Mouse (Mus musculus) lung, postnatal 0 days (tissue): ENCODE results near the gene Dlgap3. TPM values are rescaled to one million over a fixed set of nuclear protein-coding genes. Genes with fewer than 3 reads are reported as not detected.
A peak's percentile ranks its signal among the peaks of the same experiment; 100 is the strongest.

Experiments used
- ATAC-seq: fragments of 200-750 bp; cut with Nextera tagmentation; 2 replicates; pipeline ENCODE4 v1.8.0; 2017; ENCODE audit warnings: moderate library complexity
- DNase-seq: peaks from one replicate; pipeline ENCODE4 v3.0.0-alpha.2; 2016; ENCODE audit warnings: low spot score
- H3K27ac ChIP-seq: fragments of 300-500 bp; sonication (generic); 2 replicates; pipeline ENCODE4 v1.5.1; 2014; ENCODE audit warnings: antibody characterized with exemption, mild to moderate bottlenecking, low read length, mixed read lengths
- H3K27me3 ChIP-seq: fragments of 300-500 bp; sonication (generic); replicated peaks from 2 replicates; pipeline ENCODE4 v1.6.1; 2014; ENCODE audit warnings: low read length, mixed read lengths; ENCODE audit not compliant: insufficient read depth
- H3K36me3 ChIP-seq: fragments of 300-500 bp; sonication (generic); 2 replicates; pipeline ENCODE4 v1.6.1; 2014; ENCODE audit warnings: low read length, mixed read lengths; ENCODE audit not compliant: insufficient read depth
- H3K4me1 ChIP-seq: fragments of 300-500 bp; sonication (generic); 2 replicates; pipeline ENCODE4 v1.6.1; 2014; ENCODE audit warnings: antibody characterized with exemption, low read depth, low read length, mixed read lengths; ENCODE audit not compliant: insufficient read depth
- H3K4me2 ChIP-seq: fragments of 300-500 bp; sonication (generic); replicated peaks from 2 replicates; pipeline ENCODE4 v1.6.1; 2014; ENCODE audit warnings: low read depth, mild to moderate bottlenecking, low read length, moderate library complexity, mixed read lengths
- H3K4me3 ChIP-seq: fragments of 300-500 bp; sonication (generic); 2 replicates; pipeline ENCODE4 v1.5.1; 2014; ENCODE audit warnings: low read depth, low read length
- H3K9ac ChIP-seq: fragments of 300-500 bp; sonication (generic); replicated peaks from 2 replicates; pipeline ENCODE4 v1.6.1; 2014; ENCODE audit warnings: low read depth, mild to moderate bottlenecking
- H3K9me3 ChIP-seq: fragments of 300-500 bp; sonication (generic); 2 replicates; pipeline ENCODE4 v1.6.1; 2016; ENCODE audit warnings: low read length, mixed read lengths
- CTCF ChIP-seq: IDR thresholded peaks from 2 replicates; pipeline ENCODE4 v1.5.1; 2016; ENCODE audit warnings: antibody characterized with exemption, mild to moderate bottlenecking
- EP300 ChIP-seq: IDR thresholded peaks from 2 replicates; pipeline ENCODE4 v1.6.1; 2016; ENCODE audit warnings: antibody characterized with exemption, mild to moderate bottlenecking, control low read depth
- WGBS: fragments of 180-500 bp; shearing (Covaris S2); extraction: QIAGEN DNeasy Blood & Tissue Kit; methylation state at CpG from one replicate; pipeline ENCODE4 v1.1.7; 2014; 5-methylcytosine and 5-hydroxymethylcytosine counted together
- polyA plus RNA-seq: library from polyadenylated mRNA; unstranded; fragments of >200 nt; fragmentation: Nextera tagmentation; extraction: Ambion mirVana; gene quantifications from 2 replicates; pipeline ENCODE4 v1.2.1, GENCODE M21; 2015

Dlgap3 gene
- polyA plus RNA-seq, 1 experiment from 2014 or later = 0.10 TPM

DNA sequence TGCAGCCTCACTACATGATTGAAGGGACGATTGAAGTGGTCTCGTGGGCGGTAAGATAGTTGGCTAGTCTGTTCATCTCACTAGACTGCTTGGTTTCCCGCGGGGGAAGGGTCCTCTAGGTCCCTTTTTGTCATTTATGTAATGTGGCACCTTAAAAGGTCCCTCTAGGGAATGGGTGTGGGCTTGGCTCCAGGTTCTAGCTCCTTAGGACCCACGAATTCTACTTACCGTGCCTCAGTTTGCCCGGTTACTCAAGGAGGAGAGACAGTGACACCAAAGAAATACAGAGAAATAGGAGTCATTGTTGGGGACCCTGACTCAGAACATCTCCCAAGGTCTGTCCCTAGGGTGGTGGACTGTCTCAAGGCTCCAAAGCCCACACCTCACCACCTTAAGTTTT is 1.3 kb upstream of the Dlgap3 start:
- TF ChIP-seq EP300 (no peak), CTCF (no peak)
- WGBS = 21% methylated on average over 8 of the region's 8 CpGs
- DNase-seq = no peak
- H3K9me3 ChIP-seq = no peaks in the 10 kb centered on the region
- no peak overlapping the region for H3K4me2 ChIP-seq
- no peak overlapping the region for H3K9ac ChIP-seq
- H3K4me1 ChIP-seq = 0 out of 2 replicates have a peak, but pooled peaks cover 3% of the 10 kb centered on the region
- no peak for ATAC-seq
- no peaks in the 10 kb centered on the region for H3K36me3 ChIP-seq
- no peak overlapping the region for H3K4me3 ChIP-seq
- no peak overlapping the region for H3K27ac ChIP-seq
- H3K27me3 ChIP-seq = peaks cover 17% of the 10 kb centered on the region

DNA sequence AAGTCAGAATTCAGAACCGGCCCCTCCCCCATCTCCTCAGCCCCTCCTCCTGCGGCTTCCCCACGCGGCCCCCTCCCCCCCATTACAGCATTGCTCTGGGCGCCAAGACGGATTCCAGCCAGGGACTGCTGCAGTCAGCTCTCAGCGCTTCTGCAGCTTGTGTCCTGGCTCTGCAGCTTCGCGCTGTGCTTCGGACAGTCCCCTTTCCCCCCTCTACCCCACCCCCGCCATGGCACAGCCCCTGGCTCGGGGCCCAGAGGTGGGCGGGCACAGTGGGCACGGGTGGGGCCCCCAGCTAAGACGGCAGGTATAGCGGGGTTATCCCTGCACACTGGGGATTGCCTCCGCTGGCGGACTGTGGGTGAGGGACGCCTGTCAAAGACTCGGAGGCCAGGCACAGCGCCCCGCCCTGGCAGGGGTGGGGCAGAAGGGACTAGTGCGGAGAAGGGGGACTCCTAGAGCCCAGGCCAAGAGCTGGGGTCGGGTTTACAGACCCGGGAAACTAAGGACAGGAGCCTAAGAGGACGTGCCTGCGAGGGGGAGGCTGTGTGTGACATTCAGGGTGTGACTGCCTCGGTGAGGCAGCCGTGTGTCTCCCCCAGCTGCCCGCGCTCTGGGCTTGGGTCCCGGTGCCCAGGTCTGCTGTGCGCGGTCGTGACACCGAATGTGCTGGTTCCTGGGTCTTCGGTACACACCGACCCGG is 642 bp upstream of the Dlgap3 start:
- WGBS = 0% methylated on average over 34 of the region's 39 CpGs
- 0 out of 2 replicates have a peak, but pooled peaks cover 3% of the 10 kb centered on the region for H3K4me1 ChIP-seq
- H3K4me2 ChIP-seq = peak overlapping the region; percentile 100
- peaks cover 17% of the 10 kb centered on the region for H3K27me3 ChIP-seq
- ATAC-seq (peak; percentile 69), DNase-seq (peak; percentile 28)
- no peak overlapping the region for H3K27ac ChIP-seq
- no peak overlapping the region for H3K9ac ChIP-seq
- H3K4me3 ChIP-seq = peak overlapping the region; percentile 60
- H3K36me3 ChIP-seq = no peaks in the 10 kb centered on the region
- no peaks in the 10 kb centered on the region for H3K9me3 ChIP-seq
- TF ChIP-seq EP300 (no peak), CTCF (peak; percentile 26; the same call in 1 of the 2 replicates)

DNA sequence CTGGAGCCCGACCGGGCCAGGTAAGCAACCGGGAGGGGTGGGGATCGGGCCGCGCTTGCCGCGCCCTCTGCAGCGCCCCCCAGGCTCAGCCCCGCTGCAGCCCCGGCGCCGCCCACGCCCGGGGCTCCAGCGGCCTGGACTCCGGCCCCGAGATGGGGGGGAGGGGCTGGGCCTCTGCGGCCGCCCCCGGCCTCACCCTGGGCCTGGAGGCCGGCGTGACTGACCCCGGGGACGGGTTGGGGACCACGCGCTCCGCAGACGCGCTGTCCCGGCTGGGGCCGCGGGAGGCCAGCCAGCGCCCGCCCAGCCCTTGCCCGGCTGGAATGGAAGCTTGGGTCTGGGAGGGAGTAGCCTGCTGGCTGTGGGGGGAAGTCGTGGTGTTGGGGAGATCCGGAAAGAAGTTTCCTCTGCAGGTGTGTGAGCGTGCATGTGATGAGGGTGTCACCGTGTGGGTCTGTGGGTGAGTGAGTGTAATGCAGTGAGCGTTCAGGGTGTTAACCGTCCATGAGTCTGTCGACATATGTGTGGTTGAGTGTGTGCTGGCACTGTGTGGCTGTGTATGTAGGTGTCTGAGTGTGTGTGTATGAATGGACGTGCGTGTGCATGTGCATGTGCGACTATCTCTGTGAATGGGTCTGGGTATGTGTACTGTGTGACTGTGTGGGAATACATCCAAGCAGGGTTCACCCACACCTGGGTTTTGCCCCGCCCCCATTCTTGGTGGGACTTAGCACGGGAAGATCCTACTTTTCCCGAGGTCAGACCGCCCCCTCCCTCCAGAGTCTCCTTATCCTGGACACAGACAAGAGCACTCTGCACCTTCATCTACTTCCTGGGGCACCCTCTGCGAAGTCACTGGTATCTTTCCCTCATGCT is 580 bp downstream of the Dlgap3 start:
- Histone ChIP-seq H3K36me3 (no peaks in the 10 kb centered on the region), H3K4me1 (0 out of 2 replicates have a peak, but pooled peaks cover 3% of the 10 kb centered on the region), H3K9me3 (no peaks in the 10 kb centered on the region), H3K27ac (no peak overlapping the region), H3K9ac (no peak overlapping the region), H3K4me2 (peak overlapping the region; percentile 100), H3K27me3 (peaks cover 17% of the 10 kb centered on the region), H3K4me3 (peak overlapping the region; percentile 60)
- ATAC-seq (peak; percentile 14), DNase-seq (no peak)
- 3% methylated on average over 35 of the region's 51 CpGs for WGBS
- TF ChIP-seq EP300 (no peak), CTCF (no peak)

DNA sequence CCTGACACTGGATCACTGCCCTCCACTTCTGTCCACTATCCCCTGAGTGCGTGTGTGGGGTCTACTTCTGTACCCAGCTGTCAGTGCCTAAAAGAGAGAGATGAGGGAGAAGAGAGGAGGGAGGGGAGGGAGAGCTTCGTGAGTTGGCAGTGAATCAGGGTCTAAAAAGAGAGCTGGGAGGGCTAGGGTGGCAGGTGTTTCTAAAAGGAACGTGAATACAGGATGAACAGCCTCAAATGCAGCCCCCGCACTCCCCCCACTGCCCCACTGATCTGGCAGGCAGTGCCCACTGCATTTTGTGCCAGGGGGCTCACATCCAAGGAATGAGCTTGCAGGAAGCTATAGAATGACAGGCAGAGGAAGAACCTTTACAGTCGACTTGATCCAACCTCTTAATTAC is 1.9 kb downstream of the Dlgap3 start:
- no peaks in the 10 kb centered on the region for H3K9me3 ChIP-seq
- no peak overlapping the region for H3K9ac ChIP-seq
- WGBS = 47% methylated on average over 5 of the region's 5 CpGs
- no peak overlapping the region for H3K27ac ChIP-seq
- H3K36me3 ChIP-seq = no peaks in the 10 kb centered on the region
- H3K4me1 ChIP-seq = 0 out of 2 replicates have a peak, but pooled peaks cover 3% of the 10 kb centered on the region
- DNase-seq (no peak), ATAC-seq (no peak)
- peaks cover 17% of the 10 kb centered on the region for H3K27me3 ChIP-seq
- no peak overlapping the region for H3K4me2 ChIP-seq
- no peak for TF ChIP-seq EP300
- TF ChIP-seq CTCF = no peak
- no peak overlapping the region for H3K4me3 ChIP-seq

DNA sequence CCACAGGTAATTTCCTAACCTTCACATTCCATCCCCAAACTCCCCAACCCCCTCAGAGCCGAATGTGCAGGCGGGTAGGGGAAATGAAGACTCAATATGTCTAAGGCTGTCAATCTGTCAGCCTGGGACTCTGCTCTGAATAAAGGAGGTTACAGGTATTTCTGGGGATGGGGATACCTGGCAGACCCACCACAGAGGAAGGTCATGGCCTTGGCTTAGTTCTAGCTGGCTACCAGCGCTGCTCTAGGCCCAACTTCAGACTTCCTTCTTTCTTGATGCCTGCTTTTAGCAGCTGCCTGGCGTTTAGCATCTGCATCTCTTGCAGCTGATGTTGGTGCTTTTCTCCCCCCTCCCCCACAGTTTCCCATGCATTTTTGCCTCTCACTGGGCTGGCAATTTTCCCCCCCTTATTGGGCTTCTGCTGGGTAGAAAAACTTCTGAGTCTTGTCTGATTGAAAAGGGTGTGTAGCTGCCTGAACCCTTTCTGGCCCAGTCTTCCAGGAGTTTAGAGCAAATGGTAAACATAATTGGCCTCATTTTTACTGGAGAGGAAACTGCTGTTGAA is 2.4 kb downstream of the Dlgap3 start:
- WGBS = 42% methylated on average over 4 of the region's 4 CpGs

DNA sequence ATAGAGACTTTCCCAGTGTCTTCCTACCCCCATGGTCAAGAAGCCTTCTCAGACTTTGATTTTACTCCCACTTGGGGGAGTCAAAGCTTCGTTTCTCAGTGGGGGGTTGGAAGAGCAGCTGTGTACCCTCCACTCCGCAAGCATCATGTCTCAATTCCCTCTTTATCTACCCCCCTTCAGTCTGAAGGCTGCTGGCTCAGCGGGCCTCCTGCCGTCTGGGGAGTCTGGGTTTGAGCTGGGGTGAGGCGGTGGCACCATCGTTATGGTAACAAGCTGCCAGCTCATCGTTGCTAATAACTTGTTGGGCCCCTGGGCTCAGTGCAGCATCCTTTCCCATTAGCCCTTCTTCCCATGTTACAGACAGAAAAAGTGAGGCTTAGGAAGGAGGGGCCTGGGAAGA is 3.1 kb downstream of the Dlgap3 start:
- H3K4me1 ChIP-seq = 0 out of 2 replicates have a peak, but pooled peaks cover 3% of the 10 kb centered on the region
- WGBS = 21% methylated on average over 7 of the region's 7 CpGs
- H3K9me3 ChIP-seq = no peaks in the 10 kb centered on the region
- no peaks in the 10 kb centered on the region for H3K36me3 ChIP-seq
- H3K27ac ChIP-seq = no peak overlapping the region
- no peak overlapping the region for H3K9ac ChIP-seq
- H3K4me3 ChIP-seq = no peak overlapping the region
- DNase-seq = no peak
- TF ChIP-seq CTCF (no peak), EP300 (no peak)
- H3K4me2 ChIP-seq = no peak overlapping the region
- no peak for ATAC-seq
- peaks cover 17% of the 10 kb centered on the region for H3K27me3 ChIP-seq

More for the DNA sequence above, 2.4 kb downstream of the Dlgap3 start:
- Histone ChIP-seq H3K27me3 (peaks cover 17% of the 10 kb centered on the region), H3K4me2 (no peak overlapping the region), H3K4me1 (0 out of 2 replicates have a peak, but pooled peaks cover 3% of the 10 kb centered on the region), H3K27ac (no peak overlapping the region), H3K36me3 (no peaks in the 10 kb centered on the region), H3K4me3 (no peak overlapping the region), H3K9me3 (no peaks in the 10 kb centered on the region), H3K9ac (no peak overlapping the region)
- no peak for TF ChIP-seq EP300
- TF ChIP-seq CTCF = no peak
- ATAC-seq = no peak
- DNase-seq = no peak
